Mouse (Mus musculus): Measurements from ENCODE around the gene Ift46.

Gene Ift46

DNA sequence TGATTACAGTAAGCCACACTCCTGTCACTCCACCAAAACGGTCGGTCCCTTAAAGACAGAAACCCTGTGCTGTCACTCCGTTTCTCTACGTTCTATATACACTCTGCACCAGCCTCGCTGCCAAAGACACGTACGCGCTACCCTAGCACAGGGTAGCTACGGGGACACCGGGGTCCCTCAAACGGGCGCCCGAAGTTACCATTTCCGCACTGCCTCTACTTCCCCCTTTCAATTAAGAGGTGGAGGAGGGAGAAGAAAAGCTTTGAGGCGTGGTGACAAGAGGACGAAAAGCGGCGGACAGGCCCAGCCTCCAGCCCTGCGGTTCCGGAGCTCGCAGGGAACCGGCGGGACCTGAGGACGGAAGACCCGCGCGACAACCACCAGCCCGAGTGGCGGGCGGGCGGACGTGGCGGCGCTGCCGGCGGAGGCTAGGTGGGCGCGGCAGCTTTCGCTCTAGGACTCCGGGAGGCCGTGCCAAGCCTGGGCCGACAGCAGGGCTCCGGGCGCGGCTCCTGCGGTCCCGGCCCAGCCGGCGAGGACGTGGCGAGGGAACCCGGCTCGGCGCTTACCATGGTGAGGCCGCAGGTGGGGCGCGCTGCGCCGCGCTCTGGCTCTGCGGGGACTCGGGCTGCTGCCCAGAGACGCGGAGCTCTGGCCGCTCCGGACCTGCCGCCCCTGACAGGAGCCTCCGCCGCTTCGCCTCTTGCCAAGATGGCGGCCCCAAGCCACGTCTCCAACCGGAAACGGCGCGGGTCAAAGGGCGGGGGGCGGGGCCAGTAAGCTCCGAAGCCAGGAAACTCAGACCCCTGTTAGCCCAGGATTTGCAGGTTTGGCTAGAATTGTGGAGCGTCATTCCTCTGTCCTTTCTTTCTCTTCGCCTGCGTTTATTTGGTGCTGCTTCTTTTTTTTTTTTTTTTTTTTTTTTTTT lies at the start of gene Ift46, which contains the start of gene Arcn1:
Gene Ift46 (plus strand): TSS at position 808 of the 928 bp plus-strand sequence.
Gene Arcn1 (minus strand): TSS at position 745 of the 928 bp plus-strand sequence.
- peak; percentile 78 for DNase-seq (ENCODE audit: low spot score)

GRCm38 (mm10) chr9:44718937-44719631 lies 48.6 kb upstream of the Ift46 start:
- no peak for DNase-seq (ENCODE audit: low spot score)

DNA sequence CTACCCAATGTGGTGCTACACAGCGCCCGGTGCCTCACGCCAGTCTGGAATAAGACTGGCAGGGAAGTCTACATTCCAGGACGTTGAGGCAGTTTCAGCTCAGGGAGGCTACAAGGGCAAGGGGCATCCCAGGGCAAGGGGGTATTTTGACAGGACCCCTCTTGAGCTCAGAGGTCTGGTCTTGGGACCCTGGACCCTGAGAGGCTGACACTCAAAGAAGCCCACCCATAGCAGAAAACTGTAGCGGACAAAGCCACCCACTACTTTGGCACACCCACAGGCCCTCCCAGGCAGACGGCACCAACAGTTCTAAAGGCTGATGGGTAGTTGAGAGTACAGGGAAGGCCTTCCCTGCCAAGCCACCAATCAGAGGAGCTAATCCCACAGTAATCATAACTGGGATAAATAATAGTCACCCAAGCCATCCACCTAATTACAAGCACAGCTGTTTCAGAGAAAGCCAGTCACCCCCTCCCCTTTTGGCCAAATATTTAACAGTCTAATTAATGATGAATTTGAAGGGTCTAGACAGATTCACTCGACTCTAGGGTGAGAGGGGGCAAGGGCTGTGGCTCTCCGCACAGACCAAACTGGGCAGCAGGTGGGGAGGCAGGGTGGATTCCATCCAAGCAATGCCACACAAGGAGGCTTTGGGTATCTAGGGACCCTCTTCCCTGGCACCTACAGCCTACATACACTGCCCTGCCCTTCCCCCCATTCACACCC lies 47.9 kb upstream of the Ift46 start:
- no peak for DNase-seq (ENCODE audit: low spot score)

- peak; percentile 50 for DNase-seq (ENCODE audit: low spot score)
Measured at GRCm38 (mm10) chr9:44720358-44721153, 47.2 kb upstream of the Ift46 start.

- peak; percentile 88 for DNase-seq (ENCODE audit: low spot score)
Measured at GRCm38 (mm10) chr9:44721154-44721876, 46.4 kb upstream of the Ift46 start.

DNA sequence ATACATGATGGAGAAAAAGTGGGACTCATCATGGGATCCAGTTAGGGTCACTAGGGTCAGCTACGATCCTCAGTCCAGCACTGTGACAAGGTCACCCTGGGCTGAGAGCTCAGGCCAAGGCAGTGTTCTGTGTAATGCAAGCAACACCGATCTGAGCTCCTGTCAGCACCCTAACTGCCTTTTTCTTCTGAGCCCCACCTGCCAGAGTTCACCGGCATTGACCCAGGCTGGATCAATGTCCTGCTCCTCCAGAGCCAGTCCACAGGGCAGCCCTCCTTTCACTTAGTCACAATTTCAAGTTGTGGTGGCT lies 45.9 kb upstream of the Ift46 start:
- no peak for DNase-seq (ENCODE audit: low spot score)

DNA sequence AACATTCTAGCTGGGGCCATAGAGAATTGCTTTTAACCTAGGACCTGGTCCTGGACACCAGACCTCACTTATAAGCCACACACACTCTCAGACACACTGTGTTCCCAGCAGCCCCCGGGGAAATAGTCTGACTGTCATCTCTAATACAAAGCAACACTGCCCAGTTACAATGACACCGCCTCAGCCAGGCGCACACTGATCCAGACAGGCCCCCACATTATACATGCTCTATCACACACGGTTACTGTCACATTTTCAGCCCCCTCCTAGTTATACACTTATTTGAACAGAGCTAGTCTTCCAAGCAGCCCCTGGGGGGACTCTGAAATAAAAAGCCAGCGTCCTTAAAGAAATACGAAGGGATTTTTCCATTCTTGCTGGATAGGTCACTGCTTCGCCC lies 45.1 kb upstream of the Ift46 start:
- no peak for DNase-seq (ENCODE audit: low spot score)

GRCm38 (mm10) chr9:44723008-44723407 lies 44.7 kb upstream of the Ift46 start:
- no peak for DNase-seq (ENCODE audit: low spot score)

DNA sequence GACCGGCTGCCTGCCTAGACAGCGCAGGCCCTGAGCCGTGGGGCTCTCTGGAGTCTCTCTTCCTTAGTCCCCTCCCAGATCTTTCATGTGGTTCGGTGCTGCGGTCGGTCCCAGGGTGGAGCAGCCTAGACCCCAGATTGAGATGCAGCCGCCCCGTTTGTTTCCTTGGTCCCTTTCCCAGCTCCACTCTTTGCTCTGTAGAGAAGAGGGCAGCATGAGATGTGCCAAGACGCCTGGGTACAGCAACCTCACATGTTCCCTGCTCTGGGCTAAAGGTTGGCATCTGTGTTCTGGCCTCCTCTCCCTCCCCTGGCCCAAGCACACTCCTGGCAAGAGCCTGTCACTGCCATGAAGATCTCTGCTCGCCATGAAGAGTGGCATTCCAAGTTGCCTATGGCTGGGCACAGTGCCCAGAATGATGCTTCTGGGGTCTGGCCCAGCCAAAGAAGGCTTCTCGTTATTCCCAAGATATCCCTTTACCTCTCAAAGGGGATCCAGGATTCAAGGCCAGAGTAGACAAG lies 44.1 kb upstream of the Ift46 start:
- no peak for DNase-seq (ENCODE audit: low spot score)

GRCm38 (mm10) chr9:44724223-44724622 lies 43.5 kb upstream of the Ift46 start:
- peak; percentile 58 for DNase-seq (ENCODE audit: low spot score)

GRCm38 (mm10) chr9:44724665-44725064 lies 43.0 kb upstream of the Ift46 start:
- no peak for DNase-seq (ENCODE audit: low spot score)

GRCm38 (mm10) chr9:44726431-44727146 lies 41.1 kb upstream of the Ift46 start:
- no peak for DNase-seq (ENCODE audit: low spot score)

DNA sequence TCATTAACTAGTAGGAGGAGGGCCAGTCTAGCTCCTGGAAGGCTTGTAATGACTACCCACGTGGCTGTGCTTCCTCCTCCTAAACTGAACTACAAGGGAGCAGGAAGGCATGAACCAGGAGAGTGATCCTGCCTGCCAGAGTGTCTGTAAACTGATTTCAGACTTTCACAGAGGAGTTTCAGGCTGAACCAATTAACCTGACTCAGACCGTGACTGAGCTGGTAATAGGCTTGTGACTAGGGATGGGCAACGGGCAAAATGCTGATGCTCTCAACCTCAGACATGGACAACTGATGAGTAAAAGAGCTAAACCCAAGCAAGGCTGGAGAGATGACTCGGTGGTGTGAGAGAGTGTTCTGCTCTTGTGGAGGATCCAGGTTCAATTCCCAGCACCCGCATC lies 40.3 kb upstream of the Ift46 start:
- DNase-seq (ENCODE audit: low spot score): no peak

GRCm38 (mm10) chr9:44732130-44732549 lies 35.6 kb upstream of the Ift46 start:
- DNase-seq (ENCODE audit: low spot score): no peak

GRCm38 (mm10) chr9:44732921-44733530 lies 34.7 kb upstream of the Ift46 start:
- no peak for DNase-seq (ENCODE audit: low spot score)

- peak; percentile 67 for DNase-seq (ENCODE audit: low spot score)
Measured at GRCm38 (mm10) chr9:44733671-44734523, 33.8 kb upstream of the Ift46 start.

GRCm38 (mm10) chr9:44734524-44735494 lies 32.9 kb upstream of the Ift46 start, which contains the start of gene Phldb1:
Gene Phldb1, minus strand, starts transcription at chr9:44735198.
- DNase-seq (ENCODE audit: low spot score): peak; percentile 75
